Mouse (Mus musculus) CD4-positive naive resting alpha-beta T cell, adult 57 days (primary cell): ENCODE data around the gene Castor2. TPM values are rescaled to one million over a fixed set of nuclear protein-coding genes. Genes with fewer than 3 reads are reported as not detected.

ENCODE experiments used
- total RNA-seq: library from RNA; stranded (reverse); gene quantifications from one replicate; pipeline ENCODE4 v1.2.4, GENCODE M21; 2023

The Castor2 gene
- 10.3 TPM for total RNA-seq

GRCm38 (mm10) chr5:134099496-134100211 is at the start of gene Castor2:
Gene Castor2, plus strand, starts transcription at chr5:134099711.

GRCm38 (mm10) chr5:134176169-134176881 is 76.8 kb downstream of the Castor2 start, which contains the start of gene Rcc1l:
Gene Rcc1l, minus strand, starts transcription at chr5:134176774.

GRCm38 (mm10) chr5:134183880-134184808 is 84.6 kb downstream of the Castor2 start, which contains the start of gene Gtf2ird2:
Gene Gtf2ird2, plus strand, starts transcription at chr5:134184019.

Other genes with a start within 250 kb of the Castor2 start
- gene Rcc1l, start 77.1 kb downstream of the Castor2 start, total RNA-seq: 36.1 TPM
- 23.6 TPM for gene Gtf2ird2, start 84.3 kb downstream of the Castor2 start, total RNA-seq
- gene Ncf1, start 129.9 kb downstream of the Castor2 start, total RNA-seq: 16.7 TPM
- 190 TPM for gene Gtf2i, start 215.0 kb downstream of the Castor2 start, total RNA-seq